Mouse (Mus musculus) CH12F3 (cell line): ENCODE data around the gene Wdfy2.

Source experiments
- in situ Hi-C: fragments of 300-500 bp; cut with MboI; formaldehyde crosslinking; loops from 2 replicates; pipeline ENCODE4 v1.14.3; 2020; ENCODE audit warnings: low sequenced_read_pairs

Wdfy2 gene

DNA sequence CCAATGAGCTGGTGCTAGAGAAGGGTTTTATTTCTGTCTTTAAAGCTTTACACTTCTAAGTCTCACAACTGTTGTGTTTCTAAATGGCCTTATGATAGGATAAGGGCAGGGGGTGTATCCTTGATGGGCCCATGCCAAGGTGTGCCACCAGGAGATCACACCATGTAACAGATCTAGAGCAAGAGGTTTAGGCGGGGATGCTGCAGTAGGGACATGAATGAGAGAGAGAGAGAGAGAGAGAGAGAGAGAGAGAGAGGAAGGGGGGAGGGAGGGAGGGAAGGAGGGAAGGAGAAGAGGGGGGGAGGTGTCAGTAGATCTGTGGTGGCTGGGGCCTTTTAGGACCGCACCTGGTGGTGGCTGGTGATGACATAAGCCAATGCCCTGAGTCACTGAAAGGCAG lies 5.5 kb downstream of the Wdfy2 start:
- in situ Hi-C loops, result no loop called here

DNA sequence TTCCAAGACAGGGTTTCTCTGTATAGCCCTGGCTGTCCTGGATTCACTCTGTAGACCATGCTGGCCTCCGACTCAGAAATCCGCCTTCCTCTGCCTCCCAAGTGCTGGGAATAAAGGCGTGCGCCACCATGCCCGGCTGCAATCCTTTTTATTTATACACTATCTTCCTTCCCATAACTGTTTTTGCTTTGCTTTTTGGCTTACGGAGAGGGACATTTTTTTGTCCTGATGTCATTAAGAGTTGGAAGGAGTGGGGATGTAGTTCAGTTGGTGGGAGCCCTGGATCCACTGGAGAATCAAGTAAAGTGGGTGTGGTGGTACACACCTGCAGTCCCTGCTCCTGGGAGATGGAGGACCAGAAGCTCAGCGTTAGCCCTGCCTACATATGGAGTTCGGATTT lies 6.7 kb downstream of the Wdfy2 start:
- in situ Hi-C loops, result no loop called here

DNA sequence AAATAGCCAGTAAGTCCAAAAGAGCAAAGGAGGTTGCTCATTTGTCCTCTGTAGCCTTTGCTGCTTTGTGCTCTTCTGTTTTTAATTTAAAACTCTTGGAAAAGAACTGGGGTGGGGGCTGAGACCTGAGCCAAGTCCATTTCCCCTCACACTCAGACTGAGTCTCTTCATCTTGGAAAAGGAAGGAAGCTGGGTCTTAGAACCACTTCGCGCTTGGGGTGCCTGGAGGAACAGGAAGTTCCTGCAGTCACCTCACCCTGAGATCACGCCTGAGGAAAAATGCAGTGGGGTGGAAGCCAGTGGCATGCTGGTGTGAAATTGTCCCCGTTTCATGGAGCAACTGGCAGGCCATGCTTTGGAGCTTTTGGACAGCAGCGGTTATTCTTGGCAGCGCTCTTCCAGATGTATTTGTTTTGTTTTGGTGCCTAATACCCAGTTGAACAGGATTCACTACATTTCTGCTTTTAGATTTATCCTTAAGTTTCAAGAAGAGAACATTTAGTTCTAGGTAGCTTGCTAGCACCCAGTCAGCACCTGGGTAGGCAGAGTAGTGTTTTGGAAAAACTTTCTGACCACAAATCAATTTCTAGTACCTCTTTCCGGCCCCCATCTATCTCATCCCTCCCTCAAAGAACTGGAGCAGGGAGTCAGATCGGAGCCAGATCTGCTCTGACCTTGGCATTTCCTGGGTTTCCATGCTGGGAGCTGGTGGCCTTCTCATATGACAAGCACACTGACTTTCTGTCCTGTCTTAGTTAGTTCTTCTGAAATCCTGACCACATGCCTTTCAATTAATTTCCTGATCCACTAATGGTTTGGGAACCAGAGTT lies 7.7 kb downstream of the Wdfy2 start:
- in situ Hi-C loops, result no loop called here

DNA sequence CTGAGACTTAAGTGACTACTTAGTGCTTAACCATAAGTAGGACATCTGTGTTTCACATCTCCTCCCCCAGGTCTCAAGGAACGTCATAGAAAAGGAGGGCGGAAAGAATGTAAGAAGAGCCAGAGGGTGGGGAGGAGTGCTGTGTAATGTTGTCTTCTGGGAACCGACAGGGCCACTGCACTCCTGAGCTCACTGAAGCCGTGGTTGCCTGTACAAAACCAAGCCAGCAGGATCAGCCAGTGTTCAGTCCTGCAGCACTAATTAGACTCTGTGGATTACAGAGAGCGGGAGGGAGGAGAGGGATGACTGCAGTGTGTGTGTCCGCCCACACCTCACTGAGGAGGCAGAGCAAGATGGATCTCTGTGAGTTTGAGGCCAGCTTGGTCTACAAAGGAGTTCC lies 13.5 kb downstream of the Wdfy2 start:
- in situ Hi-C loops, result no loop called here

DNA sequence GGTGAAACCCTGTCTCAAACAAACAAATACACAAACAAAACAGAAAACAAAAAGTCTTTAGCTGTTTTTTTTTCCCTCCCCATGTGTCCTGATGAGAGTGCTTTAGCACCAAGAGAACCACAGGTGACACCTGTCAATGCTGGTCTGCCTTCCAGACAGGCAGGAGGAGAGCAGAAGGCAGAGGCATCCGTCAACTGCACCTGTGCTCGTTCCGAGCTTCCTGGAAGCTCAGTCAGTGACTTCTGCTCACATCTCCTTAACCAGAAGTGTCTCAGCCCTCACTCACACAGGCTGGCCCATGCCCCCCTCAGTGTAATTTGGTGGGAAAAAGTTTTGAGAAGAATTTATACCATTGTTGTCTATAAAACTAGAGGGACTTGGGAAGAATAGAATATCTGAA lies 15.4 kb downstream of the Wdfy2 start:
- in situ Hi-C loops, result no loop called here

DNA sequence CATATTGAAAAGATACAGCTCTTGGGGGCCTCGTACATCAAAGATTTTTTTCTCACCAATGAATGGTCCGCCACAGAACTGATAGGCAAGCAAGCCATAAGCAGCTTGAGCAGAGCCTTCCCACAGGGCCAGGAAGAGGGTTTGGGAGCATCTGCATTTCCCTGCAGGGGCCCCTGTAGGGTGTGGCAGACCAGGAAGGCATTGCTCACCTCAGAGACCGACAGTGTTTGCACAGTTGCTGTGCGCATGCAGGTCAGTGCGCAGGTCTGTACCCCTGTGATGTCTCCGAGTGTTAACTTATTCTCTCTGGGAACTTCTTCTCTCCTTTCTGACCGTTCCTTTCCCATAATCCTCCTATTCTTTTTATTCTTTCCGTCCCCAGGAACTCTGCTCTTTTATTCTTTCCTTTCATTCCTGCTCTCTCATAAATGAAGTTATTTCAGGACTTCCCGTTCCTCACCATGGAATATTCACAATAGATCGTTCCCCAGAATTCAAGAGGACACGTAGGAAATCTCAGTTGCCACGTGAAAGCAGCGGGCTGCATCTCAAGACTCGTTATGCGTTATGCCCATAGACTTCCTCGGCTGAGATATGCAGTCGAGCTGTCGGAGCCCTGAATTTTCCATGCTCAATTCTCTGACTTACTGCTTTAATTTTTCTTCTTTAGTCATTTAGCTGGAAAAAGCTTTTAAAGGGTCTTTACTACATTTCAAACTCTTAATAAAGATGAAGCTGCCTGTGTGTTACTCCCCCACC lies 17.8 kb downstream of the Wdfy2 start:
- in situ Hi-C loops, result no loop called here

DNA sequence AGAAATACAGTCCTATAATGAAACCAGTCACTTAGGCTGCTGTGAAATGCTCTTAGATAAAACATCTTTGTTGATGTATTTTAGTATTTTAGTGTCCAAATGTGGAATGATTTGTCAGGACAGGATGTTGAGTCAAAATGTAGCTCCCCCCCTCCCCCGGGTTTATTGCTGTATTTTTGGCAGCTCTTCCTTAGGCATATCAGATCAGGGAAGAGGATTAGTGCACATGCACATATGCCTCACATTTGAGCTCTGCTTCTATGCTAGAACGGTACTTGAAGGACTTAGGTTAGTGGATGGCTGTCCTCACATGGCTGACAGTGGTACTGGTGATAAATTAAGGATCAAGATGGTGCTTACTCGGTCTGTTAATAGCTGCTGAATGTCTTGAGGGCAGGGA lies 18.4 kb downstream of the Wdfy2 start:
- in situ Hi-C loops, result no loop called here

DNA sequence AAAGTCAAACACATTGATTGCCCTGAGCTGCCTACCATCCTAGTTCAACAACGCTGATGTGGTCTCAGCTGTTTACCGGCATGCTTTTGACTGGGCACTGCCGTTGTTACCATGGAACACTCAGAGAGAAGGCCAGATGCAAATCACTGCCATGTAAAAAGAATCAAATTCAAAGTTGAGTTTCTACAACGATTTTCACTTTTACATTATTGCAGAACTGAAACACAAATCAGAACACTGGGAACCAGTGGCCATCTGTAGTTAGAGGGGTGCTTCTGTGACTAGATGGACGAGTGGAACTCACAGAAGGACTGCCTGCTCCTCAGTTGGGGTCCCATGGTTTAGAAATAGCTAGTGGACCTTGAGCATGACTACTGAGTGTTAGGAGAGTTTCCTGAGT lies 19.0 kb downstream of the Wdfy2 start:
- in situ Hi-C loops, result no loop called here

DNA sequence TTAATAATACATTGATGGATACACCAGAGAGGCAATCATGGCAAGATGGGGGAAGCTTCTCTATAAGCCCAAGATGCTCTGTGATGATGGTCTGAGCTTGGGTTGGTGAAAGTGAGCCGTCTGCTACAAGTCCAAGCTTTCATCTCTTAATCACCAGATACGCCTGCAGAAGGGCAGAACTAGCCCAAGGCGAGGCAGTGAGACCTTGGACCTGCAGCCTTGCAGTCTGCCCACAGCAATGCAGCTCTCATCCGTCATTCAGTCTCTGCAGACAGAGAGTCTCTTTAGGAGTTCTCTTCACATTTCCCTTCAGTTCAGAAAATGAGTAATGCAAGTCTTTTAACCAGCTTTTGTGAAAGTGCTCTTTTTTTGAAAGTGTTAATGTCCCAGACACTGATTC lies 20.4 kb downstream of the Wdfy2 start:
- in situ Hi-C loops, result no loop called here

DNA sequence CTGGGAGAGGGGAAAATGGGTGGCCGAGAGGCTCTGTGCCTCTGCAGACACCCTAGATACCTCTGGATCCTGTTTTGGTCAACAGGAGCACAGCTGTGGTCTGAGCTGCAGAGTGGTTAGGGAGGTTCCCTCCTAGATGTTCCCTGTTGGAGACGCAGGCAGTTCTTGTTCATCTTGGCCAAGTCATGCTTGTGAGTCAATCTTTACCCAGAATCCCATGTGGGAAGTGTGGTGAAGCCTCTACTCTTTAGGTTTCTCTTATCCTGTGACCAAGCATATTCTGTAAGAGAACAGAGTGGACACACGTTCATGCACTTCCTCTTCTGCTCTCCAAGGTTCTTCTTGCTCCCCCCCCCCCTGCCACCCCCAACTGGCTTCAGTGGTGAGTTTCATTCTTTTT lies 20.8 kb downstream of the Wdfy2 start:
- in situ Hi-C loops, result no loop called here

DNA sequence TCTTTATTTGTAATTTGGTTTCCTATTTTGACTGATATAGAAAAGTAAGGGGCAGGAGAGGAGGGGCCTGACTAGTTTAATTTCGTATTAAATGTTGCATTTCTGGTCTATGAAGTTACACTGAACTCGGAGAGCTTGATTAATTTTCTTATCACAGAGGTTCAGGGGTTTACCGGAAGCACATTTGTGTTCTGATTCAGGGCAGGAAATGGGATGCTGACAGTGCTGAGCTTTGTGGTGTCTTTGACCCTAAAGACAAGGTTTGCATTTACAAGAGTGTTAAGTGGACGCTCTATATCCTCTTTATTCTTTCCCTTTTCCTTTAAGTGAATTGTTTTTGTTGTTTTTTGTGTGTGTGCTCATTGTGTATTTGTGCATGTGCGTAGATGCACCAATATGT lies 25.1 kb downstream of the Wdfy2 start:
- in situ Hi-C loops, result no loop called here

DNA sequence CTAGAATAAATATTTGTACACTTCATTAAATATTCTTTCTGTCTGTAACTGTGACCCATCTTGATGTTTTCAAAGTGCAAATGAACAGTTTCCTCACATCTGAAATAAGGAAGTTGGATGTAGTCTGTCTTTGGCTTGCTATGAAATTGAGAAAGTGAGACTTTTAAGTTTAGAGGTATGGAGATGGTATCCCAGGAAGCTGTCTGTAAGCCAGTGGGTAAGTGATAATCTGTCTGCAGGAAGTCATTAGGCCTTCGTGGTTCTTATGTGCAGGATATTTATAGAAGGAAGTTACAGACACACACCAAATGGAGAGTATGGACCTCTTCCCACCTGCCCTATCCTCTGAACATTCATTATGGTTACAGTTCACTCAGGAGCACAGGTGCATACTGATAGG lies 26.8 kb downstream of the Wdfy2 start:
- in situ Hi-C loops, result no loop called here

DNA sequence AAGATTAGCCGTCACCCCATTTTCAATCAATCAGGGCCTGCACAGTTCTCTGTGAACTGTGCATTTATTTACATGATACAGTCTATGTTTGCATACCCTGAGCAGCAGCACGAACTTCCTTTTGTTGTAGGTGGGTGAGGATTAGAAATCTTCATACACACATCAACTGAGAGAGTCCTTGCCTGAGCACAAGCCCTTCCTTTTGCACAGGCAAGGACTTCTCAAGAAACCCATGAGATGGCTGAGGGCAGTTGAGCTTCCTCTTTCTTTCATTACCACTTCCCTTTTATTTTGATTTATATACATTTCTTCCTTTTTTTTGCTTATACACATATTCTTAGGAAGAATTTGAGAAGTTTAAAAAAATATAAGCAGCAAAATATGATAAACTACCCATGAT lies 27.9 kb downstream of the Wdfy2 start:
- in situ Hi-C loops, result no loop called here

DNA sequence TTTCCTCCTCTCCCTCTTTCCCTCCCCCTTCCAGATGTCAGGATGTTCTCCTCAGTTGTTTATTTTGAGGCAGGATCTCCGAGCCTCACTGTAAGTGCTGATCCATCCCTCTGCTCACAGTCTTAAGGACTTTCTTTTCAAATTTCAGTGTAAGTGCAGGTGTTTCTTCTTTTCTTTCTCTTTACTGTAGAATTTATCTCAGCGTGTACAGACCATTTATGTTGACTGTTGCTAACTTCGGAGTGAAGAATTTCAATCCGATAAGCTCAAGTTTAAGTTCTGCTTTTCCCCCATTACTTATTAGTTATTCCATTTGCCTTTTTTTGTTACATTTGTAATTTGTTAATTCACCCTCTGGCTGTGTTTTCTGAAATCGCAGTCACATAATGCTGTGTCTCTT lies 29.6 kb downstream of the Wdfy2 start:
- in situ Hi-C loops, result no loop called here

DNA sequence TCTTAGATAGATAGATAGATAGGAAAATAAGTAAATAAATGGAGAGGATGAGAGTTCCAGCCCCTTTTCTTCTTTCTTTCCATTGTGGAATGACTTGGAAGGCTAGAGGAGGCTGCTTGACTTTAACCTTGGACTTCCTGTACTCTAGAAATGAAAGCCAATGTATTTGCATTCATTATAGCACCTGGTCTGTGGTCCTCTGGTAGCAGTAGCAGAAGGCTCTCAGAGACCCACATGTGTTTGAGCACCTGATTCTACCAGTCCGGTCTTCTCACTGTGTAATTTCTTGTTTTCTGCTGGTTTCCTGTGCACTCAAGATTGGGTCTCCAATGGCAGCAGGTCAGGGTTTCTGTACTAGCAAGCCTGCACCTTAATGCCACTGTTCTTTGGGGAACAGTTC lies 30.1 kb downstream of the Wdfy2 start:
- in situ Hi-C loops, result no loop called here

DNA sequence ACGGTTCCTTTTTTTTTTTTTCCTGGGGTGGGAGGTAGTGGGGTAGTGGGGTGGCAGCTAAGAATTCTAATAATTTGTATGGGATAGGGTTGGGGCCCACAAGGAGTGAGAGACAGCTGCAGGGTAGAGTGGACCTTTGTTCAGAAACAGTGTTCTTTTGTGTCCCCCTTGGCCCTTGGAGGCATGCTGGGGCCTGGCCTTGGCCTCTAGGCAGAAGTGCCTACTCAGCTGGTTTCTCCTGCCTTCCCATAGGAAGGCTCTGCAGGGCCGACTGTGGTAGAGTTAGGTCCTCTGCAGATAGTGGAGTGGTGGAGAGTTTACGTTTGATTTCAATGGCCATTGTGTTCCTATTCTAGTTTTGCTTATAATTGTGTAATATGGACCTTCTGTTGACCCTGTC lies 30.8 kb downstream of the Wdfy2 start:
- in situ Hi-C loops, result no loop called here

DNA sequence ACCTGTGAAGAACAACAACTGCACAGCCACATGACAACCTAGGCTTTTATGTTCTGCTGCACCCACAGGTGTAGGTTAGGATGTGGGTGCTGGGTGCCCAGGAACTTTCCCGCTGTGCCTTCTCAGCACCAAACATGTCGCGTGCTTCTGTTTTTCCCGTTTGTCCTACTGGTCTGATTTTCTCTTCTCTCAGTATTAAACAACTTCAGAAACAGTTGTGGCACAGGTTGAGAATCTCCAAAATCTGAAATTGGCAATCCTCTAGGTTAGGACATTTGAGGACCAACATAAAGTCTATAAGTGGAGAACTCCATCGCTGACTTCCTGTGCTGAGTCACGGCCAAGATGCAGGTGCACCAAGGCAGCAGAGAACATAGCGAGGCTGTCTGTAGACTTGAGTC lies 32.8 kb downstream of the Wdfy2 start:
- in situ Hi-C loops, result no loop called here

DNA sequence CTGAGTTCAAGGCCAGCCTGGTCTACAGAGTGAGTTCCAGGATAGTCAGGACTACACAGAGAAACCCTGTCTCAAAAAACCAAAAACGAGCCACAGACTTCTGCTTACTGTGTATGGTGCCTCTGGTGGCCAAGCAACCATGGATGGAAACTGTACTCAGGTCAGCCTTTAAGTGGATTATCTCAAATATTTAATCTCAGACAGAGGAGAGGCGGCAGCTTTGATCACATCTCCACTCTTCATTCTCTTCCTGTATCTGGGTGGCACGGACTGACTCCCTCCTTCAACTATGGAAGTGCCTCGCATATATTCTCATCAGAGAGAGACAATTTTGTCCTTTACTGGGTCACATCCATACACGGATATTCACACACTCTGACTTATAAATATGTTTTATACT lies 34.0 kb downstream of the Wdfy2 start:
- in situ Hi-C loops, result no loop called here

DNA sequence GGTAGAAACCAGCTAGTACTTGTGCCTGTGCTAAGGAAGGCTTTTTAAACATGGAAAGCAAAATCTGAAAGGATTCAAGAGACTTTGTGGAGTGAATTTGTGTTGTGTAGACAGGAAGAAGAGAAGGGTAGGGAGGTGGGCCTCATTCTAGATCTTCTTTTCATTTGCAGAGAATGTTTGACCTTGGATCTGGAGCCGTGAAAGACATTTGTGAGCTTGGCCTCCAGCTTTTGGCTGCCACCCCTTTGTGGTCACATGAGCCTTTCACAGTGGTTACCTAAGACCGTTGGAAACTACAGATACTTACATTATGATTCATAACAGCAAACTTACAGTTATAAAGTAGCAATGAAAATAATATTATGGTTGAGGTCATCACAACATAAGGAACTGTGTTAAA lies 34.5 kb downstream of the Wdfy2 start:
- in situ Hi-C loops, result no loop called here

DNA sequence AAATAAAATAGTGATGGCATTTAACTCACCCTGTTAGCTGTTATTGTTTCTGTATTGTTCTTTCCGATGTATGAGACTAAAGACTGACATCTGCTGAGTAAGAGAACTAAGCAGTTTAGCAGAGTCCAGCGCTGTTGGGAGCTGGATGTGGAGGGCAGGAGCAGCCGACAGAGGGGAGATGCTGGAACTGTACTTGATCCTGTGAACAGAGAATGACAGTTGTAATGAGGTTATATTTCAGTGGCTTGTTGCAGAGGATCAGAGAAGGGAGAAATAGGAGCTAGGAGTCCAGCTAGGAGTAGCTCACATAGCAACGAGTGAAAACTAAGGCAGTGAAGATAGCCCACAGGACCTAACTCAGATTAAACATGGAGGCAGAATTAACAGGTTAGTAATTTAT lies 36.3 kb downstream of the Wdfy2 start:
- in situ Hi-C loops, result no loop called here

DNA sequence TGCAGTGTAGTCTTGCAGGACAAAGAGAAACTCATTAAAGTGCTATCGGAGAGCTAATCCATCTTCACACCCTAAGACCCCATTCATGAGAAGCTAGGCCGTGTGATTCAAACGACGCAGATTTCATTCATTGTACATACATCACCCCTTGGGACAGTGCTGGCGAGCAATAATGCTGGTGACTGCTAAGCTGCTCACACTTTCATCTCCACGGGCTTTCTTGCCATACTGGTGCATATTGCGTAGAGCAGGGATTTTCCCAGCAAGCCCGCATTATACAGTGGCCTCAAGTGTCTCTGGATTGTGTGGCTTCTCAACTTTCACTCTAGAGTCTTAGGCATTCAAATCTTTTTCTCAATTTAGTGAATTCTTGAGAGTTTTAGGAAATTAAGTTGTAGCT lies 36.9 kb downstream of the Wdfy2 start:
- in situ Hi-C loops, result no loop called here

DNA sequence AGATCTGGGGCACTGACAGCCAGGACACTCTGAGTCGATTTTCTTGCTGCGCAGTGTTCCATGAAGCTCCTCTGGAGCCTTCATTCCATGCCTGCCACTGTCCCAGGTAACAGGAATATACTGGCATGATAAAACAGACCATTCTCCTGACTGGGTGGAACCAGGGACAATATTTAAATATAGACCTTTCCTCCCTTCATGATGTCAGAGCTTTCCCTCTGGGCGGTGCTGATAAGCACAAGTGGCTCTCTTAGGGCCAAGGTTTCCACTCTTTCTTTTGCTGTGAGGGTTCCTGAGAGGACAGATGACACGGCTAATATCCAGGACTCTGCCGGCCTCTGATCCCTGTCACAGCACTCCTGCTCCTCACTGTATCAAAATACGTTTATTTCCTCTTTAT lies 40.6 kb downstream of the Wdfy2 start:
- in situ Hi-C loops, result no loop called here
